Mouse (Mus musculus): ENCODE measurements around the gene Katnb1.
A peak's percentile ranks its signal among the peaks of the same experiment; 100 is the strongest.

Katnb1 gene

GRCm38 (mm10) chr8:95084744-95085431, 3.9 kb downstream of the Katnb1 start:
- no peak for DNase-seq (ENCODE audit: low spot score)

- no peak for DNase-seq (ENCODE audit: low spot score)
These were observed 4.6 kb downstream of the Katnb1 start for GRCm38 (mm10) chr8:95085432-95086141.

GRCm38 (mm10) chr8:95093574-95093973, 12.6 kb downstream of the Katnb1 start:
- no peak for DNase-seq (ENCODE audit: low spot score)

- peak; percentile 70 for DNase-seq (ENCODE audit: low spot score)
These were observed 18.0 kb downstream of the Katnb1 start for GRCm38 (mm10) chr8:95099009-95099408.

- no peak for DNase-seq (ENCODE audit: low spot score)
These were observed 21.0 kb downstream of the Katnb1 start for GRCm38 (mm10) chr8:95101972-95102371.

DNA sequence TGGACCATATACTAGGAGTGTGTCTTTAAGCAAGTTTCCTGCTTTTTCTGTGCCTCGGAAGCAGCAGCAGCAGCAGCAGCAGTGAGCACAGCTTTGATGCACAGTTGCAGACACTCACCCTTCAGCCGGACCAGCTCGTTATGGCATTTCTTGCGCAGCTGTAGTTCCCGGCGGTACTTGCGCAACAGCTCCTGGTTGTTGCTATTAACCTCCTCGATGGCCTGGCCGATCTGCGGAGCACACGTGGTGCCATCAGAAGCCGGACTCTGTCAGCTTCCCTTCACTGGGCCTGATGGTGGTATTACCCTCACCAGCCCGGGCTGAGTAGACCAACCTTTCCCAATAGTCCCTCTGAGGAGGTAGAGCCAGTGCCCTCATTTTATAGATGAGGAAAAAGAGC, 26.3 kb downstream of the Katnb1 start:
- no peak for DNase-seq (ENCODE audit: low spot score)

- DNase-seq (ENCODE audit: low spot score) = no peak
These were observed 31.6 kb downstream of the Katnb1 start for GRCm38 (mm10) chr8:95112594-95112993.

- no peak for DNase-seq (ENCODE audit: low spot score)
These were observed 32.1 kb downstream of the Katnb1 start for GRCm38 (mm10) chr8:95113108-95113507.

GRCm38 (mm10) chr8:95113750-95114149, 32.8 kb downstream of the Katnb1 start:
- DNase-seq (ENCODE audit: low spot score) = peak; percentile 48

DNA sequence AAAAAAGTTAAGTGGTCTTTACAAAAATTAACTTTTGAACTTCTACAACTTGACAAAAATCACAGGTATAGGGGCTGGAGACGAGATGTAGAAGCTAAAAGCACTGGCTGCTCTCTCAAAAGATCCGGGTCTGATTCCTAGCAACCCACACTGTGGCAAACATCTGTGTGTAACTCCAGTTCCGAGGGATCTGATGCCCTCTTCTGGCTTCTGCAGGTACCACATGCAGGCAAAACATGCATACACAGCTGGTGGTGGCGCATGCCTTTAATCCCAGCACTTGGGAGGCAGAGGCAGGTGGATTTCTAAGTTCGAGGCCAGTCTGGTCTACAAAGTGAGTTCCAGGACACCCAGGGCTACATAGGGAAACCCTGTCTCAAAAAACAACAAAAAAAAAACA, 42.5 kb downstream of the Katnb1 start:
- no peak for DNase-seq (ENCODE audit: low spot score)

DNA sequence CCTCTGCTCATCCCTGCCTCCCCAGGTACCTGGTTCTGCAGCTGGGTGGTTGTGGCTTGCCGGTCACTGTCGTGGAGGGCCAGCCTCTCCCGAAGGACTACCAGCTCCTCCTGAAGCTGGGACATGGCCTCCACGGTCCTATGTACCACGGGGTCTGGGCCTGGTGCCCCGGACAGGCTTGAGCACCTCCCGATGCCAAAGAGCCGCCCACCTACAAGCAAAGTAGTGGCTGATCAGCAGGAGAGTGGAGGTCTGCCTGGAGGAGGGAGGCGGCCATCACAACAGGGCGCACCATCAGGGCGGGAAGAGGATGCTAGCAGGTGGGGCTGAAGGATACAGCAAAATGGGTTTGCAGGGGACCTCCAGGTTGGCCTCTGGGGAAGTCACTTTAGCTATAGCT, 45.5 kb downstream of the Katnb1 start:
- no peak for DNase-seq (ENCODE audit: low spot score)

DNA sequence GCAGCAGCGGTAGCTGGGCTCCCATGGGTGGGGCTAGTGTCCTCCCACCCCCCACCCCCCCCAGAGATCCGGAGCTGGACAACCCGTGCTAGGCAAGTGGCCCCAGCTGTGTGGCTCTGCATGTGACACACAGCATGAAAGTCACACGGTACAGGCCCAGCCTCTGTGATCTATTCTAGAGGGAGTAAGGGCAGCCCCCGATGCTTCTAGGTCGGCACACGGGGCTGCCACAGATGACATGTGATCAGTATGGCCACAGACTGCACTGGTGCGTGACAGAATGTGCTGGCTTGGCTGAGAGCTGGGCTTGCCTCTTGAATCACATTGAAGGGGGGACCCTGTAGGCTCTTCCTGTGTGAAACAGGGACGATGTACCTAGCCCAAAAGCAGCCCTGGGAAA, 46.7 kb downstream of the Katnb1 start:
- DNase-seq (ENCODE audit: low spot score) = no peak

DNA sequence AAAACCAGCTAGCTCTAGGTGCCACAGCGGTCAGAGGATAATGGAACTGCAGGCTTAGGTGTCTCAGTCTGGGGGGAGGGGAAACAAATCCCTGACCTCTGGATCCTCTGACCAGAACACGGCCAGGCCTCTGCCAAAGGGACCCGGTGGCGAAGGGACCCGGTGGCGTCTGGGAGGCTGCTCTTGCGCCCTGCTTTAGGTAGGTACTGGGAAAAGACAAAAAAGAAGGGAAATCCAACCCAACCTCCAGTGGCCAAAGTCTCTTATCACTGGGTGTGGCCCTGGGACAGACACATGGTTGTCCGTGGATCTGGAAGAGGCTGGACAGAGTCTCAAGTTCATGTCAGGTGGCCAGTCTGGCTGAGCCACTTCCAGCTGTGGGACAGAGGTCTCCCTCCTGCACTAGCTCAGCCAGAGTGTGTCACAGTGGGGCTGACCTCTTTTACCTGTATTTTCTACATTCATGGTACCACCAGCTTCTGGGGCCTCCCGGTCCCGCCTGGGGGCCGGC, 47.8 kb downstream of the Katnb1 start:
- DNase-seq (ENCODE audit: low spot score) = no peak

GRCm38 (mm10) chr8:95130966-95131537, 50.1 kb downstream of the Katnb1 start:
- DNase-seq (ENCODE audit: low spot score) = no peak

- no peak for DNase-seq (ENCODE audit: low spot score)
These were observed 51.0 kb downstream of the Katnb1 start for GRCm38 (mm10) chr8:95131983-95132382.

DNA sequence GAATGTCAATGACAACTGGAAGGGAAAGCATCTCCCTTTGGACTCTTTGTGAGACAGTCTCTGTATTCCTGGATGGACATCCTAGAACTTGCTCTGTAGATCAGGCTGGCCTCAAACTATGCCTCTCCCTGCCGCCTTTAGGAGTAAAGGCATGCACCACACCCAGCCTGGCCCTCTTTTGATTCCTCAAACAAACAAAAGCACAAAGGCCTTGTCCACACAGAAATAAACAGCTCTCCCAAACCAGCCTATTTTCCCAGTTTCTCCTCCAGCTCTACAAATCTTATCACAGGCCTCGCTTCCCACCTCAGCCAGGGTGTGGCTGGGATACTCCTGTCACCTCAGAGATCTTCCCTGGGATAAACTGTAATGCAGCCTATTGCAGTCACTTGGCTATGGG, 53.2 kb downstream of the Katnb1 start:
- no peak for DNase-seq (ENCODE audit: low spot score)

GRCm38 (mm10) chr8:95135242-95135641, 54.3 kb downstream of the Katnb1 start:
- DNase-seq (ENCODE audit: low spot score) = peak; percentile 31

DNA sequence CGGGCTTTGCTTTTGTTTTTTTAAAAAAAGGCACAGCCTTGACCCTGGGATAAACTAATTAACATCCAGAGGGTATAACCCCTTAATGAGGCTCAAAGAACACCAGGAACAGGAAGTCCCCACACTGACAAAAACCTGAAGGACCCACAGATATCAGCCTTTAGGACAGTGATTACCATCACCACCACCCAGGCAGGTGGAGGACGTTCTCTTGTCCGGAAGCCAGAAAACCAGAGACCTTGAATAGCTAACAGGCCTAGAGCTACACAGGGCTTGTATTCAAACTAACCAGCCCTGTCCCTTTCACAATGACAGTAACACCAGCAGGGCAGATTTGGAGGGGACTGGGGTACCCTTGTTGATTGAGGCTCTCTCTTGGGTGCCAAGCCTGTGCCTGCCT, 55.2 kb downstream of the Katnb1 start:
- DNase-seq (ENCODE audit: low spot score) = no peak

- DNase-seq (ENCODE audit: low spot score) = no peak
These were observed 56.2 kb downstream of the Katnb1 start for GRCm38 (mm10) chr8:95137201-95137600.

DNA sequence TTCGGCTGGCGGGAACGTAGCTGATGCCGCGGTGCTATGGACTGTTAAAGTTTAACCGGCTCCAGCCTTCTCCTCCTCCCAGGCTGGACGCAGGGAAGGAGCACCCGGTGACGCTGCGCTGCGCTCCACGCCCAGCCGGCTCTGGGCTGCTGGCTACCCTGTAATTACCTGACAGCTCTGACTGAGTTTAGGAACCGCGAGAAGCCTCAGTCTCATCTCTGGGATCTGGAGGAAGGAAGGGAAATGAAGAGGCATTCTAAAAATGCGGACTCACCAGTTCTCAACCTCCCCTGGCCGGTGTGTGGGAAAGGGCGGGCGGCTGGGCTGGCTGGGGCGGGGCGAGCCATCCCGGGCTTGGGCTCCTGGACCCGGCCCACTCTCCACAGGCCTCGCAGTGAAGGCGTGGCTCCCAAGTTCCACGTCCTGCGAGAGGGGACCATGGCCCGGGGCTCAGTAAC, 56.7 kb downstream of the Katnb1 start:
- DNase-seq (ENCODE audit: low spot score) = no peak

DNA sequence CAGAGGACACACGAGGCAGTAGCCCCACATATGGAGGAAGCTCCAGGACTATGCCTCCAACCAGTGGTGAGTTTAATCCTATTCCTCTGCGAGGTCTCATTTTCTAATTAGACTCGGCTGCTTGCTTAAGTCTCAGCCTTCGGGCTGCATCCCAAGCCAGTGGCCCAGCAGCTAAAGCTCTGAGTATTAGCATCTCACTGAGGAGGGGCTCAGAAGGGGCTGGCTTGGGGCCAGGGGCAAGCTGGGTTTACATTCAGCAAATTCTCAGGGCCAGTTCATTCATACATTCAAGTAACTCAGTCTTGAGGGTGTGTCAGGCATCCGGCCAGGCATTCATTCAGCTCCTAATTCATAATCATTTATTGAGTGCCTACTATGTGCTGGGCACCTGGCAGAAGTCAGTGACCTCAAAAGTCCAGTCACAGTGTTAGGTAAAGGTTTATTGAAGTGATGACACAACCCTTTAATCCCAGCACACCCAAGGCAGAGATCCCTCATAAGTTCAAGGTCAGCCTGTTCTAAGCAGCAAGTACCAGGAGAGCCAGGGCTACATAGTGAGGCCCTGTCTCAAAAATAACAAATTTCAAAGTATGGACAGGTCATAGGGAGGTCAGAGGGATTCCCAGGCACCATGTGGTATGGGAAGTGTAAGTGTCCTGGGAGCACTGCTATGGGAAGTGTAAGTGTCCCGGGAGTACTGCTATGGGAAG, 57.5 kb downstream of the Katnb1 start:
- no peak for DNase-seq (ENCODE audit: low spot score)

DNA sequence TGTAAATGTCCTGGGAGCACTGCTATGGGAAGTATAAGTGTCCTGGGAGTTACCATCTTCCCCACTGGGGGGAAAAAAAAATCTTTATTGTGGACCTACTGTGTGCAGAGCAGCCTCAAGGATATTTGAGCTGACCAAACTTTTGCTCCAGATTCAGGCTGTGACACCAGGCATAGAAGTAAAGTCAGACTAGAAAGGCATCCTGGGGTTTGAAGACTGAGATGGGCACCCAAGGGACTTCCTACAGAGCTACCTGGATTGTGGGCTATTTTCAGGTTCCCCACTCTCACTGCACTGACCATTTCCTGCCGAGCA, 58.0 kb downstream of the Katnb1 start:
- DNase-seq (ENCODE audit: low spot score) = no peak

DNA sequence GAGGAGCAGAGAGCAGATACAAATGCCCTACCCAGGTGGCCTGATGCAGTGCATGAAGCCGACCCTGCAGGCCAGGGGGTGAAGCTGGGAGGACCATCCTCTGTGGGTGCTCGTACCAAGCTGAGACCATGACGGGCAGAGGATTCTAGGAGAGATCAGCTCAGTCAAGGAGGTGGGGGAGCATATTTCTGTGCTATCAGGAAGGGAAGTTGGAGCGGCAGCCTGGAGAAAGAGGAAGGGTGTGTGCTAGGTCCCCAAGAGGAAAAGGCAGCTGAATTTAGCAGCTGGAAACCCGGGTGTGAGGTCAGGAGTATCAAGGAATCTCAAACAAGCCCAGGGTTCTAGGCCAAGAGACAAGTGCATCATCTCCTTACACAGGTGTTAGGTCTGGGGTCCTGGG, 59.6 kb downstream of the Katnb1 start:
- no peak for DNase-seq (ENCODE audit: low spot score)
